Mouse (Mus musculus) NIH3T3 (cell line): ENCODE measurements around the gene A730049H05Rik.

Experiments
- DNase-seq: peaks from one replicate; pipeline ENCODE4 v3.0.0-alpha.2; 2012; ENCODE audit warnings: low read depth

The A730049H05Rik gene

GRCm38 (mm10) chr6:92879700-92880265 is 63.5 kb downstream of the A730049H05Rik start:
- no peak for DNase-seq

DNA sequence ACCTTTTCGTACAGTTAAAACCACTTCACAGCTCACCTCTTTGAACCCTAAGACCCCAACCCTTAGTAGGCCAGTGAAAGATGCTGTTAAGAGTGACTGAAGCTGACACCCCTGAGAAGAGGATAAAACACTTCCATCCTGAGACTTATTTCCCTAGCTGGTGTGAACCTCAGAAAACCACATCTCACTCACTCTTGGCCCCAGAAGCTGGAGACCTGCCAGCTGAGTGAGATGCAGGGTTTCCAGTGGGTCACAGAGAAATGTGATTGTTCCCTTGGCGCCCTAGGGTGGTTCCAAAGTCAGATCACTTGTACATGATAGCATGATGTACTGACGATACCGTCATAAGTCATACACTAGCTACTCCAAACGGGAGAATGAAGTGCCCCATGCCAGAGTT is 66.2 kb downstream of the A730049H05Rik start:
- DNase-seq, result peak; percentile 8

DNA sequence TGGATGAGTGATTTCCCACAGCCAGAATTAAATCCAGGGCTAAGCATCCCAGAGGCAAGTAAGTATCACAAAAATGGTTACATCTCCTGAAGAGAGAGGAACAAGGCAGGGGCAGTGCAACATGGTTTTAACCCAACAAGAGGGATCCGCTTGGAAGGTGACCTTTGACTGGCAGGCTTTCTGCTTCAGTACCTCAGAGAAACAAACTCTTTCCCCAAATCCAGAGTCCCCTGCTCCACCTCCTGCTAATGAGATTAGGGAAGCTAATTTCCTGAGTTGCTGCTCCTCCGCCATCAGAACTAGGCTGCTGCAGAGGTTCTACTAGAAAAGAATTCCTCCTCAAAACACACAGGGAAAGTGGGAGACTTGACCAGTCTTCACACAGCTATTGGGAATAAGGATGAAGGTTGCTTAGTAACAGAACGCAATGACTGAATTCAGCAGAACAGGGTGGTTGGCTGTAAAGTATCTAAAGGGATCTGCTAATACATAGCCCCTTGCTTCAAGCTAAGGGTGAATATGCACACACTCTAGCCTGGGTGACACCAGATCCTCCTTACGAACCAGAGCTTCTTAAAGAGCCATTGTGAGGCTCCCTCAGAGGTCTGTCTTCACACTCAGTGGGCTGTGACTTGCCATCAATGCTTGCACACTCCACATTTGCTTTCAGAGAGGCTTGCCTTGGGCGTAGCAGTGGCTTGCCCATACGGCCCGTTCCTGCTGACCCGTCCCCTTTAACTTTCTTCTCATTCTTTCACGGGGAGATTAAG is 67.0 kb downstream of the A730049H05Rik start:
- DNase-seq, result no peak

GRCm38 (mm10) chr6:92891535-92891934 is 75.3 kb downstream of the A730049H05Rik start:
- no peak for DNase-seq
